Mouse (Mus musculus) induced T-regulatory cell, adult 2 months (primary cell): ENCODE data around the gene Prune1.

ENCODE experiments used
- DNase-seq: peaks from one replicate; pipeline ENCODE4 v3.0.0-alpha.2; 2012; ENCODE audit warnings: low read depth

The Prune1 gene

GRCm38 (mm10) chr3:95277149-95277551 lies 4.7 kb downstream of the Prune1 start:
- DNase-seq = no peak

- DNase-seq = no peak
These were observed 5.4 kb downstream of the Prune1 start for GRCm38 (mm10) chr3:95276428-95276934.

GRCm38 (mm10) chr3:95275161-95275560 lies 6.7 kb downstream of the Prune1 start:
- DNase-seq = no peak

- no peak for DNase-seq
These were observed 7.4 kb downstream of the Prune1 start for GRCm38 (mm10) chr3:95274453-95274852.

- DNase-seq = no peak
These were observed 8.4 kb downstream of the Prune1 start for GRCm38 (mm10) chr3:95273471-95273870.

- DNase-seq = no peak
These were observed 11.0 kb downstream of the Prune1 start for GRCm38 (mm10) chr3:95270766-95271364.

- no peak for DNase-seq
These were observed 12.1 kb downstream of the Prune1 start for GRCm38 (mm10) chr3:95269789-95270188.

GRCm38 (mm10) chr3:95267855-95268254 lies 14.0 kb downstream of the Prune1 start:
- DNase-seq = no peak

- no peak for DNase-seq
These were observed 15.8 kb downstream of the Prune1 start for GRCm38 (mm10) chr3:95266052-95266451.

- DNase-seq = no peak
These were observed 17.2 kb downstream of the Prune1 start for GRCm38 (mm10) chr3:95264724-95265123.

GRCm38 (mm10) chr3:95263089-95263739 lies 18.7 kb downstream of the Prune1 start:
- peak; percentile 86 for DNase-seq

- DNase-seq = no peak
These were observed 19.9 kb downstream of the Prune1 start for GRCm38 (mm10) chr3:95261975-95262374.

- no peak for DNase-seq
These were observed 24.9 kb downstream of the Prune1 start for GRCm38 (mm10) chr3:95256931-95257330.

GRCm38 (mm10) chr3:95250783-95251424 lies 31.0 kb downstream of the Prune1 start, which contains the start of gene Bnipl:
Bnipl (minus strand) TSS chr3:95251193.
- DNase-seq = no peak

- DNase-seq = no peak
These were observed 31.5 kb downstream of the Prune1 start for GRCm38 (mm10) chr3:95250361-95250760.

- no peak for DNase-seq
These were observed 34.1 kb downstream of the Prune1 start for GRCm38 (mm10) chr3:95247660-95248336.

GRCm38 (mm10) chr3:95246465-95247231 lies 35.2 kb downstream of the Prune1 start:
- no peak for DNase-seq

- no peak for DNase-seq
These were observed 38.8 kb downstream of the Prune1 start for GRCm38 (mm10) chr3:95243086-95243485.

GRCm38 (mm10) chr3:95241498-95241897 lies 40.4 kb downstream of the Prune1 start, which contains the start of gene Gm128:
Gm128 (minus strand) TSS chr3:95241598.
- no peak for DNase-seq

- DNase-seq = peak; percentile 18
These were observed 41.0 kb downstream of the Prune1 start for GRCm38 (mm10) chr3:95240900-95241299.

- DNase-seq = no peak
These were observed 41.9 kb downstream of the Prune1 start for GRCm38 (mm10) chr3:95239971-95240370.

GRCm38 (mm10) chr3:95239022-95239421 lies 42.9 kb downstream of the Prune1 start:
- peak; percentile 43 for DNase-seq
